Mouse (Mus musculus) liver, postnatal 0 days (tissue): ENCODE results near the gene D11Wsu47e. TPM values are rescaled to one million over a fixed set of nuclear protein-coding genes. Genes with fewer than 3 reads are reported as not detected.

Experiments used
- ATAC-seq: fragments of 200-750 bp; cut with Nextera tagmentation; 2 replicates; pipeline ENCODE4 v1.8.0; 2017; ENCODE audit warnings: mild to moderate bottlenecking, moderate library complexity
- DNase-seq: peaks from one replicate; pipeline ENCODE4 v3.0.0-alpha.2; 2016
- H3K27ac ChIP-seq: fragments of 300-500 bp; sonication (generic); 2 replicates; pipeline ENCODE4 v1.5.1; 2014; ENCODE audit warnings: antibody characterized with exemption, moderate library complexity, mild to moderate bottlenecking, low read depth
- H3K27me3 ChIP-seq: fragments of 300-500 bp; sonication (generic); 2 replicates; pipeline ENCODE4 v1.6.1; 2014; ENCODE audit warnings: low read length, control low read depth, mixed read lengths; ENCODE audit not compliant: insufficient read depth
- H3K36me3 ChIP-seq: fragments of 300-500 bp; sonication (generic); replicated peaks from 2 replicates; pipeline ENCODE4 v1.6.1; 2014; ENCODE audit warnings: mild to moderate bottlenecking, control low read depth, low read length, moderate library complexity, mixed read lengths; ENCODE audit not compliant: insufficient read depth
- H3K4me1 ChIP-seq: fragments of 300-500 bp; sonication (generic); 2 replicates; pipeline ENCODE4 v1.6.1; 2014; ENCODE audit warnings: antibody characterized with exemption, mild to moderate bottlenecking, control low read depth; ENCODE audit not compliant: insufficient read depth
- H3K4me2 ChIP-seq: fragments of 300-500 bp; sonication (generic); 2 replicates; pipeline ENCODE4 v1.6.1; 2014; ENCODE audit warnings: low read depth, mild to moderate bottlenecking, low read length, moderate library complexity, mixed read lengths
- H3K4me3 ChIP-seq: fragments of 300-500 bp; sonication (generic); 2 replicates; pipeline ENCODE4 v1.5.1; 2014; ENCODE audit warnings: low read depth, low read length
- H3K9ac ChIP-seq: fragments of 300-500 bp; sonication (generic); replicated peaks from 2 replicates; pipeline ENCODE4 v1.6.1; 2014; ENCODE audit warnings: mild to moderate bottlenecking, moderate library complexity
- H3K9me3 ChIP-seq: fragments of 300-500 bp; sonication (generic); 2 replicates; pipeline ENCODE4 v1.6.1; 2016; ENCODE audit warnings: mild to moderate bottlenecking, control low read depth, low read length, mixed read lengths
- CTCF ChIP-seq: sonication (generic); IDR thresholded peaks from 2 replicates; pipeline ENCODE4 v1.5.1; 2016; ENCODE audit warnings: antibody characterized with exemption, low read depth
- EP300 ChIP-seq: IDR thresholded peaks from 2 replicates; pipeline ENCODE4 v1.6.1; 2016; ENCODE audit warnings: antibody characterized with exemption, low read depth, mild to moderate bottlenecking
- WGBS: fragments of 180-500 bp; shearing (Covaris S2); extraction: QIAGEN DNeasy Blood & Tissue Kit; methylation state at CpG from one replicate; pipeline ENCODE4 v1.1.7; 2014; ENCODE audit not compliant: insufficient replicate concordance; 5-methylcytosine and 5-hydroxymethylcytosine counted together
- polyA plus RNA-seq: library from polyadenylated mRNA; unstranded; fragments of >200 nt; fragmentation: Nextera tagmentation; extraction: Ambion mirVana; gene quantifications from 2 replicates; pipeline ENCODE4 v1.2.1, GENCODE M21; 2015

The D11Wsu47e gene
- polyA plus RNA-seq, 1 experiment from 2014 or later = 4.6 TPM

DNA sequence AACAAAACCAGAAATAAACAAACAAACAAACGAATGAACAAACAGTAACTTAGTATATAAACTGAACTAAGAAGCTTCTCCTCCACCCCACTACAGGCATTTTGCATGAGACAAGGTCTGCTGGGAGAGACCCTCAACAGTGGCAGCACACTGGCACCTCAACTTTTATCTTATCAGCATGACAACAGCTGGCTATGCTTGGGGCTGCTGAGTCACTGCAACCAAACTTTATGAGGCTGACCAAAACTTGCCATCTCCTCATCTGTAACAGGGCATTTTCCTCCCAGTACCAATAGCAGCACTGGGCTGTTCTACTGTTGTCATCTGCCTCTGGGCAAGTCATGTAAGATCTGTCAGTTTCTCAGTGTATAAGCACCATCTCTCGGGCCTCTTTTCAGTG lies 3.3 kb upstream of the D11Wsu47e start:
- H3K27ac ChIP-seq = peak overlapping the region; percentile 87
- H3K9ac ChIP-seq = peak overlapping the region; percentile 47
- H3K4me1 ChIP-seq = peaks cover 34% of the 10 kb centered on the region
- peaks cover 19% of the 10 kb centered on the region for H3K36me3 ChIP-seq
- peak; percentile 53 for ATAC-seq
- DNase-seq = peak; percentile 51
- WGBS = 60% methylated on average over 2 of the region's 2 CpGs
- no peaks in the 10 kb centered on the region for H3K27me3 ChIP-seq
- TF ChIP-seq CTCF = no peak
- TF ChIP-seq EP300 = peak; percentile 97
- no peaks in the 10 kb centered on the region for H3K9me3 ChIP-seq
- H3K4me2 ChIP-seq = peak overlapping the region; percentile 95
- peak overlapping the region; percentile 97; the same call in 1 of the 2 replicates for H3K4me3 ChIP-seq

- DNase-seq (no peak), ATAC-seq (no peak)
- peak overlapping the region; percentile 95 for H3K4me2 ChIP-seq
- peaks cover 9% of the 10 kb centered on the region for H3K36me3 ChIP-seq
- TF ChIP-seq EP300 = no peak
- 0 out of 2 replicates have a peak, but pooled peaks have one; percentile 17 for TF ChIP-seq CTCF
- H3K9me3 ChIP-seq = no peaks in the 10 kb centered on the region
- H3K27me3 ChIP-seq = no peaks in the 10 kb centered on the region
- peak overlapping the region; percentile 87 for H3K27ac ChIP-seq
- H3K9ac ChIP-seq = peak overlapping the region; percentile 97
- H3K4me1 ChIP-seq = peaks cover 34% of the 10 kb centered on the region
- peak overlapping the region; percentile 97 for H3K4me3 ChIP-seq
Measured at GRCm38 (mm10) chr11:113681979-113682378, 2.2 kb upstream of the D11Wsu47e start.

DNA sequence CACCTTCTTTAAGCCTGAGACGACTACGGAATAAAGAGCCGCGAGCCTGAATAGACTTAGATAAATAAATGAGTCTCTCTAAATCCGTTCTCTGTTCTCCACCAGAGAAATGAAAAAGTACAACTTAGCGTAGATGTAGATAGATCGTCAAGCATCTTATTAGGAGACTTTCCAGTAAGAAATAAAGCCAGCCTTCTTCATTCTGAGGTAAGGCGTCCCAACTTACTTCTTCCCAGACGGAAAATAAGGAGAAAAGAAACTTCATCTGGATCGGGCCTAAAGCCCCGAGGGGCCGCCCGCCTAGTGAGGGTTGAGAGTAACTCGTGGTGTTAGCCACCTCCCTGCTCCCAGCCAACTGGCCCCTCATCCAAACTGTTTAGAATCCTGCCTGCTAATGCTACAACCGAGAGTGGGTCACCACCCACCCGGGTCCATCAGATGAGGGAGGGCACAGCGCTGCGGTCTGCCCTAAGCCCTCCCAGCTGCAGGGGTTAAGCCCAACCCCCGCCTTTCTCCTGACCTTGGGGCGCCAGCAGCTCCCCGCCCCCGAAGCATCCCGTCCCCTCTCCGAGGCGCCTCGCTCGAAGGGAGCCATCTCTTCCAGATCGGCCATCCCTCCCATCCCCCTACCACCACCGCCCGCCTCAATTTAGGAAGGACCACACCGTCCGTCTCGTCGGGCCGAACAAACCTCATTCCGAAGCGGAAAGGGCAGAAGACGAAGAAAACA lies 1.1 kb upstream of the D11Wsu47e start:
- no peak for TF ChIP-seq EP300
- TF ChIP-seq CTCF = no peak
- WGBS = 5% methylated on average over 38 of the region's 38 CpGs
- peaks cover 34% of the 10 kb centered on the region for H3K4me1 ChIP-seq
- H3K4me3 ChIP-seq = peak overlapping the region; percentile 97
- no peaks in the 10 kb centered on the region for H3K9me3 ChIP-seq
- H3K4me2 ChIP-seq = peak overlapping the region; percentile 95
- H3K36me3 ChIP-seq = peaks cover 8% of the 10 kb centered on the region
- peak overlapping the region; percentile 97 for H3K9ac ChIP-seq
- H3K27ac ChIP-seq = peak overlapping the region; percentile 98
- no peaks in the 10 kb centered on the region for H3K27me3 ChIP-seq
- peak; percentile 78 for DNase-seq
- ATAC-seq = peak; percentile 31

DNA sequence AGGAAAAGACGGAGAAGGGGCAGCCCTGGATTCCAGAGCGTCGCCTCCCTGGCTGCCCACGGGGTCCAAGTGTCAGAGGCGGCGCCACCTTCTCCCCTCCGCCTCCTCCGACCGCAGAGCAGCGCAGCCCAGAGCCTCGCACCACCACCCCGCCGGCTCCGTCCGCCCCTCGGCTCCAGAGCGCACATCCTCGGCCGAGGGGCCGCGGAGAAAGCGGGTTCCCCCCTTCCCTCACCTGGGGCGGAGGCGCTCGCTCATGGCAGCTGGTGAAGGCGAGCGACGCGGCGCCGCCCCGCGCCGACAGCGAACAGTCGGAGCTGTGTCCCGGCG lies 620 bp upstream of the D11Wsu47e start:
- Histone ChIP-seq H3K9ac (peak overlapping the region; percentile 97), H3K36me3 (peaks cover 12% of the 10 kb centered on the region; the same call in 1 of the 2 replicates), H3K4me1 (peaks cover 34% of the 10 kb centered on the region), H3K27ac (peak overlapping the region; percentile 98), H3K9me3 (no peaks in the 10 kb centered on the region), H3K27me3 (no peaks in the 10 kb centered on the region), H3K4me3 (peak overlapping the region; percentile 97), H3K4me2 (peak overlapping the region; percentile 95)
- no peak for ATAC-seq
- DNase-seq = no peak
- WGBS = 2% methylated on average over 23 of the region's 38 CpGs
- TF ChIP-seq CTCF = 0 out of 2 replicates have a peak, but pooled peaks have one; percentile 5
- TF ChIP-seq EP300 = no peak

- TF ChIP-seq CTCF (no peak), EP300 (no peak)
- H3K4me1 ChIP-seq = peaks cover 29% of the 10 kb centered on the region
- H3K9ac ChIP-seq = peak overlapping the region; percentile 97
- peaks cover 16% of the 10 kb centered on the region; the same call in 1 of the 2 replicates for H3K36me3 ChIP-seq
- peak overlapping the region; percentile 95 for H3K4me2 ChIP-seq
- 42% methylated on average over 24 of the region's 25 CpGs for WGBS
- H3K27ac ChIP-seq = peak overlapping the region; percentile 98
- DNase-seq (no peak), ATAC-seq (no peak)
- H3K27me3 ChIP-seq = no peaks in the 10 kb centered on the region
- peak overlapping the region; percentile 97 for H3K4me3 ChIP-seq
- no peaks in the 10 kb centered on the region for H3K9me3 ChIP-seq
Measured at GRCm38 (mm10) chr11:113684707-113685426, 655 bp downstream of the D11Wsu47e start.

DNA sequence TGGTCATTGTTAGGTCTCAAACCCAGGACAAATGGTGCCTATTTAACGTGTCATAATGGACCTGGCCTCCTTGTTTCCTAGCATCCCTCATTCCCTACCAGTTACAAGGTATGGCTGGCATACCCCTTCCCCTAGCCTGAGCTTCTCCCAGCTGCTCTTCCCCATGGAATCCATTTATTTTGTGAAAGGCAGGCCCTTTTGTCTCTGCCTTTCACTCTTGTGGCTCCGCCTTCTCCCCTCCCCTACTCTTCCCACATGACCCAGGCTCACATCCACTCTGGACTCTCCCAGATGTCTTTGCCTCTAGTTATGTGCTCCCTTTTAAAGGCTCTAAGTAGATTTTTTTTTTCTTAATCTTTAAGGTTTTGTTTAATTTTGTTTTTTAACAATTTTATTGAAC lies 2.8 kb downstream of the D11Wsu47e start:
- H3K9ac ChIP-seq = no peak overlapping the region
- no peak overlapping the region for H3K4me2 ChIP-seq
- peaks cover 16% of the 10 kb centered on the region; the same call in 1 of the 2 replicates for H3K36me3 ChIP-seq
- H3K4me1 ChIP-seq = peaks cover 16% of the 10 kb centered on the region
- no peak for TF ChIP-seq EP300
- TF ChIP-seq CTCF = no peak
- no peak overlapping the region for H3K27ac ChIP-seq
- no peak for ATAC-seq
- DNase-seq = no peak
- no peaks in the 10 kb centered on the region for H3K9me3 ChIP-seq
- H3K4me3 ChIP-seq = no peak overlapping the region
- no peaks in the 10 kb centered on the region for H3K27me3 ChIP-seq
- WGBS = 85% methylated on average over 2 of the region's 2 CpGs
